Mouse (Mus musculus) left cerebral cortex, postnatal 25 days (tissue): ENCODE measurements around the gene Iqsec1. TPM values are rescaled to one million over a fixed set of nuclear protein-coding genes. Genes with fewer than 3 reads are reported as not detected.
A peak's percentile ranks its signal among the peaks of the same experiment; 100 is the strongest.

ENCODE experiments used
- DNase-seq, 2 experiments: peaks; one replicate each; pipeline ENCODE4 v3.0.0; 2022; ENCODE audit warnings: low spot score in 2 of 2, mixed read lengths in 1 of 2
- intact Hi-C: fragments of 180-260 bp; cut with DNase I; formaldehyde crosslinking; loops from one replicate; pipeline ENCODE4 v1.15.1; 2025
- total RNA-seq, 2 experiments: library from RNA; stranded (reverse); gene quantifications; 2 replicates each; pipeline ENCODE4 v1.2.3; 2021

The Iqsec1 gene
- total RNA-seq, 2 experiments from 2014 or later, result 317 to 348 TPM

GRCm38 (mm10) chr6:90829536-90829935 is 158.9 kb downstream of the Iqsec1 start:
- DNase-seq, result peak; percentile 80 to 97
- intact Hi-C loops, result loop anchor here (1.0 to 2.0 kb wide), 2 partner anchors 19 to 95 kb away; no protein-coding TSS in a partner anchor

- DNase-seq, result no peak
- intact Hi-C loops, result no loop called here
Observed at GRCm38 (mm10) chr6:90825063-90825462, 163.4 kb downstream of the Iqsec1 start.

GRCm38 (mm10) chr6:90823322-90823721 is 165.2 kb downstream of the Iqsec1 start:
- intact Hi-C loops, result no loop called here
- no peak for DNase-seq

- peak in 1 of 2 experiments; percentile 58 for DNase-seq
- intact Hi-C loops, result no loop called here
Observed at GRCm38 (mm10) chr6:90821916-90822602, 166.4 kb downstream of the Iqsec1 start.

- intact Hi-C loops, result loop anchor here (2.0 kb wide), 1 partner anchor 319 kb away; no protein-coding TSS in a partner anchor
- DNase-seq, result no peak
Observed at GRCm38 (mm10) chr6:90819880-90820279, 168.6 kb downstream of the Iqsec1 start.

GRCm38 (mm10) chr6:90818956-90819355 is 169.5 kb downstream of the Iqsec1 start:
- peak; percentile 75 to 86 for DNase-seq

GRCm38 (mm10) chr6:90816551-90816950 is 171.9 kb downstream of the Iqsec1 start:
- intact Hi-C loops, result no loop called here
- DNase-seq, result no peak

More at GRCm38 (mm10) chr6:90818956-90819355, 169.5 kb downstream of the Iqsec1 start:
- intact Hi-C loops, result loop anchor here (2.0 kb wide), 1 partner anchor 320 kb away; no protein-coding TSS in a partner anchor

GRCm38 (mm10) chr6:90815341-90815740 is 173.1 kb downstream of the Iqsec1 start:
- intact Hi-C loops, result no loop called here
- DNase-seq, result no peak

GRCm38 (mm10) chr6:90813526-90813925 is 175.0 kb downstream of the Iqsec1 start:
- no peak for DNase-seq
- intact Hi-C loops, result loop anchor here (5.0 kb wide), 2 partner anchors 174 to 244 kb away; partner anchors contain the start of gene Iqsec1

- intact Hi-C loops, result loop anchor here (5.0 kb wide), 2 partner anchors 175 to 245 kb away; partner anchors contain the start of gene Iqsec1
- peak in 1 of 2 experiments; percentile 68 for DNase-seq
Observed at GRCm38 (mm10) chr6:90812584-90812983, 175.9 kb downstream of the Iqsec1 start.

- intact Hi-C loops, result loop anchor here (5.0 kb wide), 2 partner anchors 175 to 245 kb away; partner anchors contain the start of gene Iqsec1
- peak in 1 of 2 experiments; percentile 78 for DNase-seq
Observed at GRCm38 (mm10) chr6:90812072-90812471, 176.4 kb downstream of the Iqsec1 start.

- no peak for DNase-seq
- intact Hi-C loops, result loop anchor here (1.0 to 5.0 kb wide), 3 partner anchors 19 to 247 kb away; partner anchors contain the start of gene Iqsec1
Observed at GRCm38 (mm10) chr6:90810576-90810975, 177.9 kb downstream of the Iqsec1 start.

GRCm38 (mm10) chr6:90809960-90810362 is 178.5 kb downstream of the Iqsec1 start:
- intact Hi-C loops, result loop anchor here (1.0 to 5.0 kb wide), 4 partner anchors 19 to 247 kb away; partner anchors contain the start of gene Iqsec1
- peak; percentile 96 to 98 for DNase-seq

GRCm38 (mm10) chr6:90809077-90809840 is 179.2 kb downstream of the Iqsec1 start:
- DNase-seq, result peak; percentile 61 to 76
- intact Hi-C loops, result loop anchor here (2.0 kb wide), 1 partner anchor 72 kb away; no protein-coding TSS in a partner anchor

- intact Hi-C loops, result loop anchor here (2.0 kb wide), 1 partner anchor 72 kb away; no protein-coding TSS in a partner anchor
- DNase-seq, result no peak
Observed at GRCm38 (mm10) chr6:90808544-90808943, 179.9 kb downstream of the Iqsec1 start.

- intact Hi-C loops, result loop anchor here (2.0 kb wide), 1 partner anchor 71 kb away; no protein-coding TSS in a partner anchor
- no peak for DNase-seq
Observed at GRCm38 (mm10) chr6:90808134-90808533, 180.4 kb downstream of the Iqsec1 start.

GRCm38 (mm10) chr6:90807581-90807980 is 180.9 kb downstream of the Iqsec1 start:
- no peak for DNase-seq
- intact Hi-C loops, result no loop called here

- intact Hi-C loops, result no loop called here
- DNase-seq, result no peak
Observed at GRCm38 (mm10) chr6:90806743-90807142, 181.7 kb downstream of the Iqsec1 start.

- intact Hi-C loops, result no loop called here
- no peak for DNase-seq
Observed at GRCm38 (mm10) chr6:90805101-90805500, 183.4 kb downstream of the Iqsec1 start.

- no peak for DNase-seq
- intact Hi-C loops, result no loop called here
Observed at GRCm38 (mm10) chr6:90804646-90805045, 183.8 kb downstream of the Iqsec1 start.
